Mouse (Mus musculus): Measurements from ENCODE around the gene Cys1. TPM values are rescaled to one million over a fixed set of nuclear protein-coding genes. Genes with fewer than 3 reads are reported as not detected.
A peak's percentile ranks its signal among the peaks of the same experiment; 100 is the strongest.

Cys1 gene
- polyA plus RNA-seq, 1 experiment from 2014 or later: 1.4 TPM

DNA sequence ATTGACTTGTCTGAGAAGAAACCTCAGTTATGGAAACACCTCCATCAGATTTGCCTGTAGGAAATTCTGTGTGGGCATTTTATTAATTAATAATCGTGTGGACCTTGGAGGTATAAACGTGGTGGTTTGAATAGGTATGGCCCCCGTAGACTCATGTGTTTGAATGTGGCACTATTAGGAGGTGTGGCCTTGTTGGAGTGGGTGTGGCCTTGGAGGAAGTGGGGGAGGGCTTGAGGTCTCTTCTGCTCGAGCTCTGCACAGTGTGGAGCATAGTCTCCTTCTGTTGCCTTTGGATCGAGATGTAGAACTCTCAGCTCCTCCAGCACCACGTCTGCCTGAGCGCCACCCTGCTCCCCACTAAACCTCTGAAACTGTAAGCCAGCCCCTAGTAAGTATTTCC, 1.8 kb upstream of the Cys1 start:
- H3K4me3 ChIP-seq (ENCODE audit: low read length): no peak overlapping the region
- ATAC-seq: no peak
- H3K9me3 ChIP-seq (ENCODE audit: control insufficient read depth, low read length): no peaks in the 10 kb centered on the region
- peaks cover 2% of the 10 kb centered on the region; the same call in 1 of the 2 replicates for H3K27me3 ChIP-seq (replicated peaks; ENCODE audit: control insufficient read depth, insufficient read depth, low read length)
- H3K4me1 ChIP-seq (ENCODE audit: control insufficient read depth, insufficient read depth, low read length): peaks cover 26% of the 10 kb centered on the region
- no peaks in the 10 kb centered on the region for H3K36me3 ChIP-seq (ENCODE audit: control insufficient read depth, insufficient read depth, low read length)
- no peak overlapping the region for H3K27ac ChIP-seq (ENCODE audit: low read length)
- H3K9ac ChIP-seq (ENCODE audit: low read depth, low read length): no peak overlapping the region
- WGBS: 68% methylated on average over 7 of the region's 7 CpGs
- no peak overlapping the region for H3K4me2 ChIP-seq (ENCODE audit: low read depth, low read length)

- peak overlapping the region; percentile 93 for H3K4me2 ChIP-seq (ENCODE audit: low read depth, low read length)
- H3K9ac ChIP-seq (ENCODE audit: low read depth, low read length): peak overlapping the region; percentile 48; the same call in 1 of the 2 replicates
These were observed 950 bp upstream of the Cys1 start for GRCm38 (mm10) chr12:24682563-24682962.

DNA sequence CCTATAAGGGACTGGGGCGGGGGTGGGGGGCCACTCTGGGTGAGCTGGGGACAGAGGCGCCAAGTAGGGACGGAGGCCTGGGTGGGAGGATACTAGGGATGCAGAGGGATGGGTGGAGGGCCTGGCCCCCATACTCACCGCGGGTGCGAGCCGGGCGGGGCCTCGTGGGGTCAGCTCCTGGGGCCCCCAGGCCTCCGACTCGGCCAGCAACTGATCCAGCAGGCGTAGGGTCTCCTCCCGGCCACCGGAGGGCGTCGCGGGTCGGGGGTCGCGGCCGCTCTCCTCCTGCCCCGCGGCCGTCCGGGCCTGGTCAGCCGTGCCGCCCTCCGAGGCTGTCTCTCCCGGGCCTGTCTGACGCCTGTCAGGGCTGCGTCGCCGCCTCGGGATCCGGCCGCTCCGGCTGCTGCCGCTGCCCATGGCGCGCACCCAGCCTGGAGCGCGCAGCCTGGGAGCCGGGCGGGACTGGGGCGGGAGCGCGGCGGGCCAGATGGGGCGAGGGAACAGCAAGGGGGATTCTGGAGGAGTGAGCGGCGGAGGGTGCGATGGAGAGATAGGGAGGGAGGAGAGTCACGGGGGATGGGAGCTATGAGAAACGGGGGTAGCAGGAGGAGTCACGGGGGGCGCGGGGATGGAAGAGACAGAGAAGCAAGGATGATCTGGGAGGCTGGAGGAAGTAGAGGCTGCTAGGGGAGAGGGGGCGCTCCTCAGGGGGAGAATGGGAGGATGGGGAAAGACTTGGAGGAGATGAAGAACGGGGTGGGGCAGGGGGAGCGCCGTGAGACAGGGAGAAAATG, 924 bp downstream of the Cys1 start:
- H3K27ac ChIP-seq (ENCODE audit: low read length): no peak overlapping the region
- no peaks in the 10 kb centered on the region for H3K9me3 ChIP-seq (ENCODE audit: control insufficient read depth, low read length)
- H3K4me3 ChIP-seq (ENCODE audit: low read length): peak overlapping the region; percentile 68
- peaks cover 2% of the 10 kb centered on the region; the same call in 1 of the 2 replicates for H3K27me3 ChIP-seq (replicated peaks; ENCODE audit: control insufficient read depth, insufficient read depth, low read length)
- WGBS: 3% methylated on average over 56 of the region's 61 CpGs
- peak; percentile 48 for ATAC-seq
- H3K4me1 ChIP-seq (ENCODE audit: control insufficient read depth, insufficient read depth, low read length): peaks cover 21% of the 10 kb centered on the region
- no peaks in the 10 kb centered on the region for H3K36me3 ChIP-seq (ENCODE audit: control insufficient read depth, insufficient read depth, low read length)
- peak overlapping the region; percentile 77 for H3K9ac ChIP-seq (ENCODE audit: low read depth, low read length)
- peak overlapping the region; percentile 93 for H3K4me2 ChIP-seq (ENCODE audit: low read depth, low read length)

More at GRCm38 (mm10) chr12:24682563-24682962, 950 bp upstream of the Cys1 start:
- no peaks in the 10 kb centered on the region for H3K36me3 ChIP-seq (ENCODE audit: control insufficient read depth, insufficient read depth, low read length)
- peaks cover 26% of the 10 kb centered on the region for H3K4me1 ChIP-seq (ENCODE audit: control insufficient read depth, insufficient read depth, low read length)
- ATAC-seq: peak; percentile 19; the same call in 1 of the 2 replicates
- 31% methylated on average over 8 of the region's 8 CpGs for WGBS
- no peak overlapping the region for H3K4me3 ChIP-seq (ENCODE audit: low read length)
- no peaks in the 10 kb centered on the region for H3K9me3 ChIP-seq (ENCODE audit: control insufficient read depth, low read length)
- H3K27ac ChIP-seq (ENCODE audit: low read length): peak overlapping the region; percentile 81
- peaks cover 2% of the 10 kb centered on the region; the same call in 1 of the 2 replicates for H3K27me3 ChIP-seq (replicated peaks; ENCODE audit: control insufficient read depth, insufficient read depth, low read length)

DNA sequence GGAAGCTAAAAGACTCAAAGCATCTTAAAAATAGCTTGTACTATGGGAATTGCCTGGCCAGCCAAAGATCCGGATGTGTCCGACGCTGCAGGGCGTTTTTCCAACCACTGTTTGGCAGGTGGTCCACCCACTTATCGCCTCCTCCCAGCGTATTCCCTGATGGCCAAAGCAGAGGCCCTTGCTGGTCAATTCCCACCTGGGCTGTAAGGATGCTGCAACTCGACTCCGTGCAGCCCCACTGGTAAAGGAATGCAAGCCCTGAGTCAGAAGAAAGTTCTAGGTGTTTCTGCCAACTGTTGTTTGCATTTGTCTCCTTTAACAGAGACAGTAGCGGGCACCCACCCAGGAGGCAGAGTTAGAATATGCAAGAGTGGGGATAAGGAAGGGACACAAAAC, 1.5 kb downstream of the Cys1 start:
- Histone ChIP-seq H3K27me3 (replicated peaks; ENCODE audit: control insufficient read depth, insufficient read depth, low read length) (peaks cover 2% of the 10 kb centered on the region; the same call in 1 of the 2 replicates), H3K4me3 (ENCODE audit: low read length) (peak overlapping the region; percentile 68), H3K36me3 (ENCODE audit: control insufficient read depth, insufficient read depth, low read length) (no peaks in the 10 kb centered on the region), H3K9ac (ENCODE audit: low read depth, low read length) (peak overlapping the region; percentile 77), H3K9me3 (ENCODE audit: control insufficient read depth, low read length) (no peaks in the 10 kb centered on the region), H3K27ac (ENCODE audit: low read length) (no peak overlapping the region), H3K4me2 (ENCODE audit: low read depth, low read length) (peak overlapping the region; percentile 93), H3K4me1 (ENCODE audit: control insufficient read depth, insufficient read depth, low read length) (peaks cover 21% of the 10 kb centered on the region)
- no peak for ATAC-seq
- WGBS: 32% methylated on average over 9 of the region's 9 CpGs

- H3K4me3 ChIP-seq (ENCODE audit: low read length): no peak overlapping the region
- peaks cover 5% of the 10 kb centered on the region; the same call in 1 of the 2 replicates for H3K36me3 ChIP-seq (ENCODE audit: control insufficient read depth, insufficient read depth, low read length)
These were observed 19.5 kb downstream of the Cys1 start for GRCm38 (mm10) chr12:24662131-24662530.

DNA sequence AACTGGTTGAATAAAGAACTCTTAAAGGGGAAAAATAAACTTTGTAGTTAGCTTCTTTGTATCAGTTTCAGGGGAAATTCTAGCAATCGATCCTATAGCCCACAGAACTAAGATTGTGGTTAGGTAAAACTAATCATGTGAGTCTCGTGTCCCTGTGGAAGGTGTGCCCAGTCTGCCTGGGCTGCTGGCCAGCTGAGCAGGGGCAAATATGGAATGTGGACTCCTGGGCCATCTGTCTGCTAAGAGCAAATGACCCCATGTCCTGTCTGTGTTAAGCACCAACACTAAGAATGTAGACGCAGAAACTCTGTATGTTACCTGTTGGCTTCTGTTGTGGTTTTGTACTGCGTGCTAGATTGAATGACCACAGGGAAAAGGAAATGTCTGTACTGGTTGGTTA, 20.5 kb downstream of the Cys1 start:
- WGBS: 80% methylated on average over 4 of the region's 4 CpGs
- Histone ChIP-seq H3K9ac (ENCODE audit: low read depth, low read length) (no peak overlapping the region), H3K9me3 (ENCODE audit: control insufficient read depth, low read length) (no peaks in the 10 kb centered on the region), H3K27ac (ENCODE audit: low read length) (no peak overlapping the region), H3K4me3 (ENCODE audit: low read length) (no peak overlapping the region), H3K4me2 (ENCODE audit: low read depth, low read length) (no peak overlapping the region), H3K4me1 (ENCODE audit: control insufficient read depth, insufficient read depth, low read length) (no peaks in the 10 kb centered on the region), H3K36me3 (ENCODE audit: control insufficient read depth, insufficient read depth, low read length) (peaks cover 5% of the 10 kb centered on the region; the same call in 1 of the 2 replicates), H3K27me3 (replicated peaks; ENCODE audit: control insufficient read depth, insufficient read depth, low read length) (no peaks in the 10 kb centered on the region)
- no peak for ATAC-seq

More at GRCm38 (mm10) chr12:24662131-24662530, 19.5 kb downstream of the Cys1 start:
- no peaks in the 10 kb centered on the region for H3K27me3 ChIP-seq (replicated peaks; ENCODE audit: control insufficient read depth, insufficient read depth, low read length)
- no peaks in the 10 kb centered on the region for H3K9me3 ChIP-seq (ENCODE audit: control insufficient read depth, low read length)
- no peak overlapping the region for H3K27ac ChIP-seq (ENCODE audit: low read length)
- ATAC-seq: no peak
- no peaks in the 10 kb centered on the region for H3K4me1 ChIP-seq (ENCODE audit: control insufficient read depth, insufficient read depth, low read length)
- no peak overlapping the region for H3K9ac ChIP-seq (ENCODE audit: low read depth, low read length)
- WGBS: 85% methylated on average over 5 of the region's 5 CpGs
- H3K4me2 ChIP-seq (ENCODE audit: low read depth, low read length): no peak overlapping the region

- H3K27me3 ChIP-seq (replicated peaks; ENCODE audit: control insufficient read depth, insufficient read depth, low read length): no peaks in the 10 kb centered on the region
- ATAC-seq: no peak
These were observed 21.7 kb downstream of the Cys1 start for GRCm38 (mm10) chr12:24659923-24660322.

GRCm38 (mm10) chr12:24658998-24659397, 22.6 kb downstream of the Cys1 start:
- Histone ChIP-seq H3K4me2 (ENCODE audit: low read depth, low read length) (no peak overlapping the region), H3K27me3 (replicated peaks; ENCODE audit: control insufficient read depth, insufficient read depth, low read length) (no peaks in the 10 kb centered on the region), H3K36me3 (ENCODE audit: control insufficient read depth, insufficient read depth, low read length) (peaks cover 8% of the 10 kb centered on the region), H3K9ac (ENCODE audit: low read depth, low read length) (no peak overlapping the region), H3K4me3 (ENCODE audit: low read length) (no peak overlapping the region), H3K4me1 (ENCODE audit: control insufficient read depth, insufficient read depth, low read length) (no peaks in the 10 kb centered on the region), H3K9me3 (ENCODE audit: control insufficient read depth, low read length) (no peaks in the 10 kb centered on the region), H3K27ac (ENCODE audit: low read length) (no peak overlapping the region)
- ATAC-seq: peak; percentile 68; the same call in 1 of the 2 replicates
- 91% methylated on average over 4 of the region's 4 CpGs for WGBS

More at GRCm38 (mm10) chr12:24659923-24660322, 21.7 kb downstream of the Cys1 start:
- Histone ChIP-seq H3K9me3 (ENCODE audit: control insufficient read depth, low read length) (no peaks in the 10 kb centered on the region), H3K4me3 (ENCODE audit: low read length) (no peak overlapping the region), H3K4me2 (ENCODE audit: low read depth, low read length) (no peak overlapping the region), H3K9ac (ENCODE audit: low read depth, low read length) (no peak overlapping the region), H3K27ac (ENCODE audit: low read length) (no peak overlapping the region), H3K36me3 (ENCODE audit: control insufficient read depth, insufficient read depth, low read length) (peaks cover 8% of the 10 kb centered on the region), H3K4me1 (ENCODE audit: control insufficient read depth, insufficient read depth, low read length) (no peaks in the 10 kb centered on the region)
- WGBS: 88% methylated on average over 9 of the region's 9 CpGs

DNA sequence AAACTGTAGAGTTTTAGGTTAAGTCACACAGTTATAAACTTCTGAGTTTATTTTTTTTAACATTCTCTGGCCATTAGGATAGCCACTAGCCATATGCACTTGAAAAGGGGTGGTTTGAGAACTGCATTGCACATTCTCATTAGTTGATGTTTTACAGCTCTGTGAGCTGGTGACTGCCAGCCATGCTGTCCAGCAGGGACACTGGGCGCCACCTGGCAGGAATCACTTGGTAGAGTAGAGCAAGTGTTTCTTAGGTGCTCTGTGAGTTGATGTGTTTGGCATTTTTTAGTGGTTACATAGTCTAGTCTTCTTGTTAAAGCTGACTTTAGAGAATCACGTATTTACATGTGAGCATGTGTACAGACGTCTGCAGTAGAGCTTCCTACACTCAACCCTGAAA, 25.2 kb downstream of the Cys1 start:
- no peak overlapping the region for H3K4me2 ChIP-seq (ENCODE audit: low read depth, low read length)
- peaks cover 11% of the 10 kb centered on the region for H3K4me1 ChIP-seq (ENCODE audit: control insufficient read depth, insufficient read depth, low read length)
- H3K9me3 ChIP-seq (ENCODE audit: control insufficient read depth, low read length): no peaks in the 10 kb centered on the region
- H3K4me3 ChIP-seq (ENCODE audit: low read length): no peak overlapping the region
- WGBS: 69% methylated on average over 3 of the region's 3 CpGs
- ATAC-seq: no peak
- no peaks in the 10 kb centered on the region for H3K27me3 ChIP-seq (replicated peaks; ENCODE audit: control insufficient read depth, insufficient read depth, low read length)
- H3K36me3 ChIP-seq (ENCODE audit: control insufficient read depth, insufficient read depth, low read length): peaks cover 10% of the 10 kb centered on the region
- no peak overlapping the region for H3K9ac ChIP-seq (ENCODE audit: low read depth, low read length)
- H3K27ac ChIP-seq (ENCODE audit: low read length): no peak overlapping the region

All from intestine, embryonic 16.5 days (tissue).